Mouse (Mus musculus): ENCODE measurements around the gene Dvl1. TPM values are rescaled to one million over a fixed set of nuclear protein-coding genes. Genes with fewer than 3 reads are reported as not detected.

Gene Dvl1
- polyA plus RNA-seq (2012), result 8.1 and 8.2 TPM in 2 replicates

DNA sequence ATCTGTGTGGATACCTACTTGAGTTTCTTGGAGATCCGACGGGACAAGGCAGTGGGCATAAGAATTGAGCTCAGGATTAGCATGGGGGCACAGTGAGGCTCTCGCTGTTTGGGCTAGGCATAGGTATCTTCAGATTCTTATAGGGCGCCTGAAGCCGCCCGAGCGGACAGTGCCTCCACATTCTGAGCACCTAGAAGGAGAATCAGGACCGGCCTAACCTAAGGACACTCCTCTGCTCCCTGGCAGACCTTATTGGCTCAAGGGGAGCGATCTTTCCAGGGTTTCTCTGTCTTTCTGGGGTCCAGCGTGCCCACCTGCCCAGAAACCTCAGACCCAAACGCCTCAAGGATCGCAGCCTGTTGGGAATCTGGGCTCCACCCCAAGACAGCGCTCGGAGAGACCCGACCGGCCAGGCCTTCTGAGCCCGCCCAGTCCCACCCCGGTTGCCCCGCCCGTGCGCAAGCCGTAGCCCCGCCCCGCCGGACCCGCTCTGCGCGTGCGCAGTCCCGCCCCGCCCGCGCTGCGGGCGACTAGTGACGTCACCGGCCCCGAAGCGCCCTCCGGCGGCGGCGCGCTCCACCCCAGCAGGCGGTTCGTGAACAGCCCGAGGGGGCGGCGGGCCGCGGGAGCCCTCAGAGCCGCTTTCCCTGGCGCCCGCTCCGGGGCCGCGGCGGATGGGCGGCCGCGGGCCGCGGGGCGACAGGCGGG, at the start of gene Dvl1:
TSS of gene Dvl1 (plus strand) at position 532 of the 708 bp plus-strand sequence.
- Histone ChIP-seq H3K27me3 (ENCODE audit: control insufficient read depth) (peaks cover 23% of the 10 kb centered on the region), H3K4me3 (replicated peaks) (peak within 1 kb of the TSS; percentile 97), H3K9me3 (ENCODE audit: control insufficient read depth, low read length) (no peaks in the 10 kb centered on the region), H3K36me3 (ENCODE audit: control insufficient read depth) (peaks cover 24% of the 10 kb centered on the region), H3K4me1 (ENCODE audit: control insufficient read depth) (peaks cover 53% of the 10 kb centered on the region)
- TF ChIP-seq TAL1 (IDR thresholded peaks at IDR 0.05; ENCODE audit: low read length) (no peak), GATA1 (IDR thresholded peaks at IDR 0.05; ENCODE audit: low read length) (no peak)

DNA sequence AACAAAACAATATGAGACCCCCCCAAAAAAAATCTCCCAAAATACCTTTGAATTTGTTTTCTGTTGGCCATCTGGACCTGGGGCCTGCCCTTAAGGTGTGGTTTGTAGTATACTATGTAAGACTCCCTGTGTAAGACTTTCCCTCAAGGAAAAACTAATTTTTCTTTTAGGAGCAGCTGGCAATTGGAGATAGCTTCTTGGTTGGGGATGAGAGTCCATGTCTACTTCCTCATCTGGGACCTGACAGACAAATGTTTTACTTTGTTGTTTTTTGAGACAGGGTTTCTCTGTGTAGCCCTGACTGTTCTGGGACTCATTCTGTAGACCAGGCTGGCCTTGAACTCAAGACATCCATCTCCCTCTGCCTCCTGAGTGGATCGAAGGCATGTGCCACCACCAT, 45.1 kb upstream of the Dvl1 start:
- H3K4me3 ChIP-seq (replicated peaks), result no peak overlapping the region
- H3K27me3 ChIP-seq (ENCODE audit: control insufficient read depth), result peaks cover 15% of the 10 kb centered on the region
- TF ChIP-seq TAL1 (IDR thresholded peaks at IDR 0.05; ENCODE audit: low read length), result no peak
- TF ChIP-seq GATA1 (IDR thresholded peaks at IDR 0.05; ENCODE audit: low read length), result no peak
- no peaks in the 10 kb centered on the region for H3K9me3 ChIP-seq (ENCODE audit: control insufficient read depth, low read length)
- peaks cover 27% of the 10 kb centered on the region for H3K36me3 ChIP-seq (ENCODE audit: control insufficient read depth)
- peaks cover 34% of the 10 kb centered on the region for H3K4me1 ChIP-seq (ENCODE audit: control insufficient read depth)

DNA sequence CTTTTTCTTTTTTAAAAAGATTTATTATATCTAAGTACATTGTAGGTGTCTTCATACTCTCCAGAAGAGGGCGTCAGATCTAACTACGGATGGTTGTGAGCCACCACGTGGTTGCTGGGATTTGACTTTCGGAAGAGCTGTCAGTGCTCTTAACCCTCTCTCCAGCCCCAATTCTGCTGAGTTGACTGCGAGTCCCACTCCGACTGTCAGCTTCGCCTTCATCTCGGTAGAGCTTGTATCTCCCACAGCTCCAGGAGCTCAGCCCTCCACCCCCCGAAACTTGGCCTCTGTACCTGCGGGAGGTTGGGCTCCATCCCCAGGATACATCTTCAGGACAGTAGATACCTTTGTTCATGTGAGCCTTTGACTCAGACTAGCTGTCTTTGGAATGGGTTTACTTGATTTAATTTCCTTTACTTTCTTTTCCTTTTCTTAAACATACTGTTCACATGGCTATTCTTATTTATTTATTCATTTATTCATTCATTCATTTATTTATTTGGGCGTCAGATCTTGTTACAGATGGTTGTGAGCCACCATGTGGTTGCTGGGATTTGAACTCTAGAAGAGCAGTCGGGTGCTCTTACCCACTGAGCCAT, 44.4 kb upstream of the Dvl1 start, which contains the start of gene Mrpl20:
TSS of gene Mrpl20 (plus strand) at position 138 of the 599 bp plus-strand sequence.
- peaks cover 34% of the 10 kb centered on the region for H3K4me1 ChIP-seq (ENCODE audit: control insufficient read depth)
- peaks cover 13% of the 10 kb centered on the region for H3K27me3 ChIP-seq (ENCODE audit: control insufficient read depth)
- H3K36me3 ChIP-seq (ENCODE audit: control insufficient read depth), result peaks cover 33% of the 10 kb centered on the region
- TF ChIP-seq TAL1 (IDR thresholded peaks at IDR 0.05; ENCODE audit: low read length), result no peak
- TF ChIP-seq GATA1 (IDR thresholded peaks at IDR 0.05; ENCODE audit: low read length), result no peak
- peak within 1 kb of the TSS; percentile 73 for H3K4me3 ChIP-seq (replicated peaks)
- no peaks in the 10 kb centered on the region for H3K9me3 ChIP-seq (ENCODE audit: control insufficient read depth, low read length)

DNA sequence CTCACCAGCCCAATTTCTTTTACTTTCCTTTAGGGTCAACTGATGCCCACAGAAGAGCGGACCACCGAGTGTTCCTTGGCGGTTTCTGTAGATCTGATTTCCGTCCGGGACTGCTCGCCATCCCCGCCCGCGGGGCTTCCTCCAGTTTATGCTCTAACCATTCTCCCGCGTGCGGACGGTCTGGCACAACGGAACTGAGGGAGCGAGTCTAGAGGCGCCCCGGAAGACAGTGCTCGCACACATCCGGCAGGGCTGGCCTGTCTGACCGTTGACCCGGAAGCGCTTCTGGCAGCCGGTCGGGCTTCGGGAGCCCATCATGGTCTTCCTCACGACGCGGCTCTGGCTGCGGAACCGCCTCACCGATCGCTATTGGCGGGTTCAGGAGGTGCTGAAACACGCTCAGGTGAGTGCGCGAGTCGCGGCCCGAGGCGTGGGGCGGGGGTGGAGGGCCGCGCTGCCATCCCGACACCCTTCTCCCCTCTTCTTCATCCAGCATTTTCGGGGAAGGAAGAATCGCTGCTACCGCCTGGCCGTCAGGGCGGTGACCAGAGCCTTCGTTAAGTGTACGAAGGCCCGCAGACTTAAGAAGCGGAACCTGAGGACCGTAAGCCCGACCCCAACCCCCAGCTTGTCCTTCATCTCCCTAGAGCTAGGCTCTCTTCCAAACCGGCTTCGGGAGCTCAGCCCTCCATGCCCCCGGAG, 43.7 kb upstream of the Dvl1 start:
- peaks cover 34% of the 10 kb centered on the region for H3K4me1 ChIP-seq (ENCODE audit: control insufficient read depth)
- H3K4me3 ChIP-seq (replicated peaks), result peak overlapping the region; percentile 73
- TF ChIP-seq GATA1 (IDR thresholded peaks at IDR 0.05; ENCODE audit: low read length) (no peak), TAL1 (IDR thresholded peaks at IDR 0.05; ENCODE audit: low read length) (no peak)
- H3K36me3 ChIP-seq (ENCODE audit: control insufficient read depth), result peaks cover 40% of the 10 kb centered on the region
- peaks cover 9% of the 10 kb centered on the region for H3K27me3 ChIP-seq (ENCODE audit: control insufficient read depth)
- no peaks in the 10 kb centered on the region for H3K9me3 ChIP-seq (ENCODE audit: control insufficient read depth, low read length)

DNA sequence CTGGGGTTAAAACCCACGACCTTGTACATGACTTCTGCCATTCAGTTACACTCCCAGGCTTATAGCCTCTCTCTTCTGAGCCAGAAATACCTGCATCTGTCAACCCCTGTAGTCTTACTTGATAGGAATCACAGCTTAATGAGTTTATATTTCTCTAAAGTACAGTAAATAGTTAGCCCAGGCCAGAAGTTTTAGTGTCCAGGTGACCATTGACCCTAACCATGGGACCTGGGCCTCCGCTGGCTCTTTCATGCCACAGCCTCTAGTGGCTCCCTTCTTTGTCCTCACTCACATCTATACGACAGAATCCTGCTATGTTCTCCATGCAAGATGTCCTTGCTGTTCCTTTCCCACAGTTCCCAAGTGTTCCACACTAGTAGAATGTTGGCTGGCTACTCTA, 39.4 kb upstream of the Dvl1 start:
- TF ChIP-seq TAL1 (IDR thresholded peaks at IDR 0.05; ENCODE audit: low read length) (no peak), GATA1 (IDR thresholded peaks at IDR 0.05; ENCODE audit: low read length) (no peak)

DNA sequence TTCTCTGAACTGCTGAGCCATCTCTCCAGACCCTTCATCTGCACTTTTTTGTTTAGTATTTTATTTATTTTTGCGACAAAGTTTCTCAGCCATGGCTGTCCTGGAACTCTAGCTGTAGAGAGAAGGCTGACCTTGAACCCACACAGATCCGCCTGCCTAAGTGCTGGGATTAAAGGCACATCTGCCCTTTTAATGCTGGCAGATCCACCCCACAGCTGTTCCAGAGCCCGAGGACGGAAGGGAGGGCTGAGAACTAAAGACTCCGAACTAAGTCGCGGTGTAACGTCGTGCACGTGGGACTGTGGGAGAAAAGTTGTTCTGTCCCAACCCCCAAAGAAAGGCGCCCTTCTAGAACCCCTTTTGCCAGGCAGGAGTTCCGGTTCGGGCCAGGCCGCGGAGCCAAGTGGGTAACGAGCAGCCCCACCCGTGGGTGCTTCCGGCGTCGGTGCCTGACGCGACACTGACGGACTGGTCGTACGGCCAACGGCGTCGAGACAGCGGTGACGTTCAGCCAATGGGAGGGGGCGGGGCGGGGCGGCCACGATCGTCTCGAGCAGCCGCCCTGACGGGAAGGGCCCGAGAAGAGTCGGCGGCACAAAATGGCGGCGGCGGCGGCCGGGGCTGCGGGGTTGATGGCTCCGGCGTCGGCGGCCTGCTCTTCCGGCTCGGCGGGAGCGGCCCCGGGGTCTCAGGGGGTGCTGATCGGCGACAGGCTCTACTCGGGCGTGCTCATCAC, 35.1 kb upstream of the Dvl1 start, which contains the start of gene Ccnl2:
TSS of gene Ccnl2 (plus strand) at position 561 of the 736 bp plus-strand sequence.
- Histone ChIP-seq H3K36me3 (ENCODE audit: control insufficient read depth) (peaks cover 82% of the 10 kb centered on the region), H3K9me3 (ENCODE audit: control insufficient read depth, low read length) (no peaks in the 10 kb centered on the region), H3K4me1 (ENCODE audit: control insufficient read depth) (peaks cover 35% of the 10 kb centered on the region), H3K27me3 (ENCODE audit: control insufficient read depth) (no peaks in the 10 kb centered on the region), H3K4me3 (replicated peaks) (peak within 1 kb of the TSS; percentile 89)
- TF ChIP-seq TAL1 (IDR thresholded peaks at IDR 0.05; ENCODE audit: low read length) (no peak), GATA1 (IDR thresholded peaks at IDR 0.05; ENCODE audit: low read length) (no peak)

More for the DNA sequence above, 39.4 kb upstream of the Dvl1 start:
- peaks cover 38% of the 10 kb centered on the region for H3K4me1 ChIP-seq (ENCODE audit: control insufficient read depth)
- no peak overlapping the region for H3K4me3 ChIP-seq (replicated peaks)
- no peaks in the 10 kb centered on the region for H3K27me3 ChIP-seq (ENCODE audit: control insufficient read depth)
- no peaks in the 10 kb centered on the region for H3K9me3 ChIP-seq (ENCODE audit: control insufficient read depth, low read length)
- peaks cover 69% of the 10 kb centered on the region for H3K36me3 ChIP-seq (ENCODE audit: control insufficient read depth)

DNA sequence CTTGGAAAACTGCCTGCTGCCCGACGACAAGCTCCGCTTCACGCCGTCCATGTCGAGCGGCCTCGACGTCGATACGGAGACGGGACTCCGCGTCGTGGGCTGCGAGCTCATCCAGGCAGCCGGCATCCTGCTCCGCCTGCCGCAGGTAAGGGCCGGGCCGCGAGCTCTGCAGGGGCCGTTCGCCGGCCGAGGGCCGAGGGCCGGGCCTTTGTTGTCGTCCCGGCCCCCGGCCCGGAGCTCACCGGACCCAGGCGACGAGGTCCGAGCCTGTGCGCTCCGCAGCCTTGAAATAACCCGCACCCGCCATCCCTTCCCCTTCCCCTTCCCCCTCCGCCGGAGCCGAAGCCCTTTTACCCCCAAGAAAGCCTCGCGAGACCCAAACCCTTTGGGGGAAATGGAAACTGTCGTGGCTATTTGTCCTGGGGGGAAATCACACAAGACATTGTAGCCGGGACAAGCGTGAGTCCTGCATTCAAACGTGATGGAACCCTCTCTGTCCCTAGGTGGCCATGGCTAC, 34.5 kb upstream of the Dvl1 start:
- Histone ChIP-seq H3K36me3 (ENCODE audit: control insufficient read depth) (peaks cover 82% of the 10 kb centered on the region), H3K4me1 (ENCODE audit: control insufficient read depth) (peaks cover 35% of the 10 kb centered on the region), H3K4me3 (replicated peaks) (peak overlapping the region; percentile 89), H3K9me3 (ENCODE audit: control insufficient read depth, low read length) (no peaks in the 10 kb centered on the region), H3K27me3 (ENCODE audit: control insufficient read depth) (no peaks in the 10 kb centered on the region)
- TF ChIP-seq TAL1 (IDR thresholded peaks at IDR 0.05; ENCODE audit: low read length) (no peak), GATA1 (IDR thresholded peaks at IDR 0.05; ENCODE audit: low read length) (no peak)

DNA sequence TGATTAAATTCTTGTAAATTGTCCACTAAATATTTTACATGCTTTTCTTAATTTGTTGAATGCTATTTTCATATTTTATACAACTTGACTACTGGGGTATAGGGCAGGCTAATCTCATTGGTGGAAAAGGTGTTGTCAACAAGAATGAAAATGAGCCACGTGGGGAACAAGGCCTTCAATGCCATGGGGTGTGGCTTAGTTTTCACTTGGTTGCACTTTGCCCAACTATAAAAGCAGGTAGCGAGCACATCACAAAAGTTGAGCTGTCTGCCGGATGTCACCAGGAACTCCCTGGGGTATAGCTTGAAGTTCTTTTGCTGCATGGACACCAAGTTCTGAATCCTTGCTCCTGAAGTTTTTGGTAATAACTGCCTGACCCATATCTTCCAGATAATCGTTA, 29.7 kb upstream of the Dvl1 start:
- no peaks in the 10 kb centered on the region for H3K9me3 ChIP-seq (ENCODE audit: control insufficient read depth, low read length)
- H3K4me1 ChIP-seq (ENCODE audit: control insufficient read depth), result peaks cover 25% of the 10 kb centered on the region
- no peaks in the 10 kb centered on the region for H3K27me3 ChIP-seq (ENCODE audit: control insufficient read depth)
- peaks cover 94% of the 10 kb centered on the region for H3K36me3 ChIP-seq (ENCODE audit: control insufficient read depth)
- TF ChIP-seq TAL1 (IDR thresholded peaks at IDR 0.05; ENCODE audit: low read length) (no peak), GATA1 (IDR thresholded peaks at IDR 0.05; ENCODE audit: low read length) (no peak)
- H3K4me3 ChIP-seq (replicated peaks), result no peak overlapping the region

Data from erythroblast, embryonic 14.5 days (primary cell).